Mouse (Mus musculus) heart, postnatal 14 days (tissue): ENCODE measurements around the gene Trim31. TPM values are rescaled to one million over a fixed set of nuclear protein-coding genes. Genes with fewer than 3 reads are reported as not detected.

Experiments
- DNase-seq, 2 experiments: peaks; one replicate each; pipeline ENCODE4 v3.0.0; 2021 to 2022
- intact Hi-C: fragments of 180-260 bp; cut with DNase I; formaldehyde crosslinking; loops from one replicate; pipeline ENCODE4 v1.15.1; 2025
- total RNA-seq, 2 experiments: library from RNA; stranded (reverse); gene quantifications; 2 replicates each; pipeline ENCODE4 v1.2.3; 2021

Trim31 gene
- total RNA-seq, 2 experiments from 2014 or later = not detected

GRCm38 (mm10) chr17:36892362-36892761 lies 5.6 kb upstream of the Trim31 start:
- DNase-seq = peak; percentile 25 to 60

DNA sequence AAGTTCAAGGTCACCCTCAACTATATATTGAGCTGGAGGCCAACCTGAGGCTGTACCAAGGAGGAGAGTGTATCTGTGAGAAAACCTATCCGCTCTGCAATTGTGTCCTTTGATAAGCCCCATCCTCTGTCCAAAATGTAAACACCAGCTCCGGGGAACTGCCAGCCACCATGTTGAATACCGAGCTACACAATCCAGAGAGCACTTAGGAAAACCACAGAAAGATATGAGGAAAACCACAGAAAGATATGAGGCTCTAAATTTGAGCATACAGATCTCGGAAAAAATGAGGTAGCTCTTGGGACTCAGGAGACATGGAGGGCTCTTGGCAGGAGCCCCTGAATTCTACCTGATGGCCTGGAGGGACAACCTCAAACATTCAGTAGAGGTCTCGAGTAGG lies 4.5 kb upstream of the Trim31 start:
- no peak for DNase-seq
- intact Hi-C loops = loop anchor here (5.0 kb wide), 1 partner anchor 309 kb away; the partner anchor contains the start of gene Olfr94

More at GRCm38 (mm10) chr17:36892362-36892761, 5.6 kb upstream of the Trim31 start:
- intact Hi-C loops = loop anchor here (5.0 kb wide), 1 partner anchor 310 kb away; the partner anchor contains the start of gene Olfr94

GRCm38 (mm10) chr17:36896583-36896982 lies 1.3 kb upstream of the Trim31 start:
- intact Hi-C loops = loop anchor here (5.0 kb wide), 1 partner anchor 69 kb away; no protein-coding TSS in a partner anchor
- DNase-seq = peak; percentile 8 to 61

GRCm38 (mm10) chr17:36897065-36897464 lies 853 bp upstream of the Trim31 start:
- no peak for DNase-seq
- intact Hi-C loops = loop anchor here (5.0 kb wide), 1 partner anchor 70 kb away; no protein-coding TSS in a partner anchor

GRCm38 (mm10) chr17:36899376-36899775 lies 1.5 kb downstream of the Trim31 start:
- no peak for DNase-seq
- intact Hi-C loops = loop anchor here (5.0 kb wide), 1 partner anchor 72 kb away; no protein-coding TSS in a partner anchor

- no peak for DNase-seq
- intact Hi-C loops = no loop called here
Observed at GRCm38 (mm10) chr17:36900001-36900400, 2.1 kb downstream of the Trim31 start.

GRCm38 (mm10) chr17:36900691-36901090 lies 2.8 kb downstream of the Trim31 start:
- no peak for DNase-seq
- intact Hi-C loops = no loop called here

DNA sequence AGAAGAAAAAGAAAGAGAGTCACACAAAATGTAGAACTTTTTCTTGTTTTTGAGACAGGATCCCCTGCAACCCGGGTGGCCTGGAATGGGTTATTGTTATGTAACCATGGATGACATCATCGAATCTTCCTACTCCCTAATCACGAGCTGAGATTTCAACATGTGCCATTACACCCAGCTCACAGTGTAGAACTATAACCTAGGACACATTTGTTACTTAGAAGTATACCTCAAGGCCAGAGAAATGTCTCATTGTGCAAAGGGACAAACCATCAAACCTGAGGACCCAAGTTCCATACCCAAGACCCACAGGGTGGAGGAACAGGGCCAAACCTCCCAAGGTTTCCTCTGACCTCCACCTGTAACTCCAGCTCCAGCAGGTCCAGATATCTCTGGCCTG lies 5.7 kb downstream of the Trim31 start:
- no peak for DNase-seq
- intact Hi-C loops = no loop called here

GRCm38 (mm10) chr17:36908235-36908634 lies 10.3 kb downstream of the Trim31 start:
- intact Hi-C loops = no loop called here
- DNase-seq = no peak

- intact Hi-C loops = no loop called here
- DNase-seq = no peak
Observed at GRCm38 (mm10) chr17:36909802-36910201, 11.9 kb downstream of the Trim31 start.

DNA sequence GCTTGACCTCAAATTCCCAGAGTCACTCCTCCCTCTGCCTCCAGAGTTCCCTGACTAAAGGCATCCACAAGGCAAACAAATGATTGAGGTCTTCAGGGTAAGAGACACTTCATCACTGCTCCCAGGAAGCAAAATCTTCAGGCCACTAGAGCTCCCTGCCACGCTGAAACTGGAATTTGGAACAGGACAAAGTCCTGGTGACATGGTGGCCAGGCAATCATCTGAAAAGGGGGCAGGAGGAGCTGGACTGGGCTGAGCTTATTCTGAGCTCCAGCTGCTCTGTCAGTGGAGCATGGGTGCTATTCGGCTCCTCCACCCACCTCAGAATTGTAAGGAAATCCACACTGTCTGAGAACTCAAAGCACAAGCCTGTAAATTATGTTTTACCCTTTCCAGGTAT lies 14.1 kb downstream of the Trim31 start:
- intact Hi-C loops = no loop called here

DNA sequence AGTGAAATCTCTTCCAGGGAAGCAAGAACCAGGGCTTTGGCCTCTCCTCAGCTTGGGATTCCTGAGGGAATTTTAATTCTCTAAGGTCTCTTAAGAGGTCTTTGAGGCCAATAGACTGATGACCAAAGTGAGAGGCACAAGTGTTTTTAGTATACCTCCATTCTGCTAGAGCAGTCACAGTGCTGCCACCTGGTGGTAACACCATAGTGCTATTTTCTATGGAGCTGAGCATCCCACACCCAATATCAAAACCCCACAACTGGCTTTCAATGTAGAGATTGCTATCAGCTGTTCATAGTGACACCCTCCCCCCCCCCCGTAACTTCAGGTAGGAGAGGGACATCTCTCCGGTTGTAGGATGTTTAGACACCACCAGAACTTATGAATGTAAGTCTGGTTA lies 16.2 kb downstream of the Trim31 start:
- intact Hi-C loops = loop anchor here (2.0 kb wide), 1 partner anchor 29 kb away; the partner anchor contains the start of gene Rnf39
- DNase-seq = peak; percentile 78 to 86

More for the DNA sequence above, 14.1 kb downstream of the Trim31 start:
- DNase-seq = no peak

- intact Hi-C loops = loop anchor here (1.0 to 5.0 kb wide), 4 partner anchors 28 to 132 kb away; partner anchors contain the start of genes Rnf39, Znrd1 and Znrd1as
Observed at GRCm38 (mm10) chr17:36915076-36915475, 17.2 kb downstream of the Trim31 start.

GRCm38 (mm10) chr17:36920239-36920638 lies 22.3 kb downstream of the Trim31 start:
- DNase-seq = no peak
- intact Hi-C loops = no loop called here

More at GRCm38 (mm10) chr17:36915076-36915475, 17.2 kb downstream of the Trim31 start:
- peak; percentile 69 to 79 for DNase-seq

- no peak for DNase-seq
Observed at GRCm38 (mm10) chr17:36922715-36923114, 24.8 kb downstream of the Trim31 start.

DNA sequence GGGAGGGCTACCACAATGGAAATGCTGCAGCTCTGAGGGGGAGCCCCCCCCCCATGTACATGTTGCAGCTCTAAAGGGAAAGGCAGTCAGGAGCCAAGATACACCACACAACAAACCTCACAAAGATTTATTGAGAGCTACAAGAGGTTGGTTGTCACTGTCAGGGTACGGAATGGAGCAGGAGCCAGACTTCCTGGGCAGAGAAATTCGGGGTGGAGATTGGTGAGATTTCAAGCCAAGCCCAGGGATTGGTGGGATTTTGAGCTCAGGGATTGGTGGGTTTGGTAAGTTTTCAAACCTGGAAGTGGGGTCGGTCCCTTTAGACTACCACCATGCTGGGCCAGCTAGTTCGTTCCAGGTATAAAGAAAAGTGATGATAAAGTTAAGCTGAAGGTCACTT lies 25.6 kb downstream of the Trim31 start:
- intact Hi-C loops = no loop called here
- no peak for DNase-seq

More at GRCm38 (mm10) chr17:36922715-36923114, 24.8 kb downstream of the Trim31 start:
- intact Hi-C loops = no loop called here

GRCm38 (mm10) chr17:36927496-36928120 lies 29.7 kb downstream of the Trim31 start:
- peak in 1 of 2 experiments; percentile 21 for DNase-seq
- intact Hi-C loops = no loop called here

DNA sequence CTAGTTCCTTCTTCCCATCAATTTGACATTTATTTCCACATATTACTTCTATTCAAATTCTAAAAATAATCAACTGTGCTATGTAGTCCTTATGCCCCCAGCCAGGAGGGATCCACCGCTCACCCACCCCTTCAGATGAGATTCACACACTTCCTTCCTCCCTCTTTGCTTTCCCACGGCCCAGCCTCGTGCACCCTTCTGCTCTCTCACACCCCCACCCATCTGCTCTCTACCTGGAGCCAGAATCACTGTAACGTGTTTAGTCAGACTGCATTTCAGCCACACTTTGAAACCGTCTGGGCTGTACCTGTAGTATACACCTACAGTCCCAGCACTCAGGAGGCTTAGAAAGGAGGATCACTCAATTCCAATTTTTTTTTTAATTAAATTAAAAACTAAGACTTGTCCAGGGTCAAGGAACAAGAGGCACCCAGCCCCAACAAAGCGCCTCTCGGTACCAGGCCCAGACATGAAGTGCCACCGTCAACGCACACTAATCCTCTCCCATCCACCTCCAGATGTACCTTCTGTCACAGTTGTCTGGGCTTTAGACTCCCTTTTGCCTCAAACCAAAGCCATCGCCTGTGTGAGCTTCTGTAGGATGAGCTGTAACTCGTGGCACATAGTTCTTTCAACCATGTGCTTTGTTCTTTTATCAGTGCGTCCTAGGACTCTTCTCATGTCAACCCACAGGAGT lies 31.5 kb downstream of the Trim31 start:
- intact Hi-C loops = no loop called here
- DNase-seq = no peak

DNA sequence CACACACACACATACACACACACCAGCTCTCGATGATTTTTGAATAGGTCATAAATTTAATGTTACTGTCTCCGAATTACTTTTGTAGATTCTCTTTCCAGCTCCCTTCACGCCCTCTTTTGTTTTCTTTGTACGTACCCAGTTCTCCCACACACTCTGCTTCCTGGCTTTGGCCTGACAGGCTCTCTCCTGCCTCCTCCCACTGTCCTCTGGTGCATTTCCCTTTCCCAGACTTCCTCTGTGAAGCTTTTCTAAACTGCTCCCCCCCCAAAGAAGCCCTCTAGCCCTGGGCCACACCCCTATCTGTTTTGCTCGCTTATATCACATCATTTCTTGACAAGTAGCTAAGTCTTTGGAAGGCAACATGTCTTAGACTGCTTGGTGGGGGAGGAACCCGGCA lies 32.3 kb downstream of the Trim31 start:
- intact Hi-C loops = no loop called here
- DNase-seq = peak; percentile 14 to 20

DNA sequence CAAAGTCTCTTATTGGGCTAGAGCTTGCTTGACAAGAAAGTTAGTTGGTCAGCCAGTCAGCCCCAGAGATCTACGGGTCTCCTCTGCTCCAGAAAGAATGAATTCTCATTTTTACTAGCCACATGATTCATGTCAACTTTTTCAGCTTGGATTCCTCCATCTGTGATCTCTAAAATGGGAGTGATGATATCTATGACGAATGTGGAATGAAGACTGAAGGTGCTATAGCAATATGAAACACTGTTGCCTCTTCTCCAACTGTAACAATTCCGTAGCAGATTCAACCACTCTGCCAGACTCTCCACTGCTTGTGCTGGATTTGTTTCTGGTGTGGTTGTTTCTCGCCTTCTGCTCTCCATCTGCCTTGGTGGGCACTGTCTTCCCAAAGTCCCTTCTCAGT lies 33.2 kb downstream of the Trim31 start:
- intact Hi-C loops = no loop called here
- DNase-seq = no peak

GRCm38 (mm10) chr17:36931806-36932205 lies 33.9 kb downstream of the Trim31 start:
- intact Hi-C loops = no loop called here
- peak; percentile 41 to 54 for DNase-seq
